Mouse (Mus musculus): ENCODE data around the gene Plekha1.

Plekha1 gene

GRCm38 (mm10) chr7:130865613-130866591 lies at the start of gene Plekha1:
Gene Plekha1 (plus strand): TSS chr7:130865756.
- DNase-seq (ENCODE audit: low spot score), result peak; percentile 99

- no peak for DNase-seq (ENCODE audit: low spot score)
Observed at GRCm38 (mm10) chr7:130816243-130816642, 49.3 kb upstream of the Plekha1 start.

DNA sequence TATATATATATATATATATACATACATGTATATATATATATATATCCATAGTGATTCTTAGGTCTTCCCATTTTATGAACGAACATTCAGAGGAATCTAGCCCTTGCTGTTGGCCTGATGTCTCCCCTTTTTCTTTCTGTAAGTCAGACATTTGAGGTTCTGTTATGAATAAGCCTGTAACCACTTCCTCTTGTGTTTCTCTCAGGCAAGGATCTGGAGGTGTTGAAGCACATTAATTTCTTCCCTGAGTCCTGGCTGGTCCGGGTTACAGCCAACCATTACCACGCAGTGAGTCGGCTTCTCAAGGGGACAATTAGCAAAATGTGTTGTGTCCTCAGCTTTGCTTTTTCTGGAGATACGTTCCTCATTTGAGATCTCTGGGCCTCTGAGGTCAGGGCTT lies 46.7 kb upstream of the Plekha1 start:
- no peak for DNase-seq (ENCODE audit: low spot score)

DNA sequence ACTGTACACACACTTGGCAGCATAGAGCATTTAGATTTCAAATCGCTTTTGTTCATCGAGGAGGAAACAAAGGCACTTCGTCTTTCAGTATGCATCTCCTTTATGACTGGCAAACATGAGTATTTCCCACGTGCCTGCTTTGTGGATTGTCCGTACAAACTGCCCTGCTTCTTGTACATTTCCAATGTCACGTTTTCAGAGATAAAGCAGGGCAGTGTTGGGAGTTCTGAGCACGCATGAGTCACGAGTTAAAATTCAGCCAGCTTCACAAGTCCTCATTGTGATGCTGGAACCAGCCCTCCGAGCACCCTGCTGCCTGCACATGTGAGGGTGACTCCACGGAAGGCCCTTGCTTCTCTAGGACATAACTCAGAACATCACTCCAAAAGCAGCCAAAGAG lies 45.9 kb upstream of the Plekha1 start:
- DNase-seq (ENCODE audit: low spot score), result peak; percentile 74

- DNase-seq (ENCODE audit: low spot score), result no peak
Observed at GRCm38 (mm10) chr7:130823992-130824391, 41.6 kb upstream of the Plekha1 start.

DNA sequence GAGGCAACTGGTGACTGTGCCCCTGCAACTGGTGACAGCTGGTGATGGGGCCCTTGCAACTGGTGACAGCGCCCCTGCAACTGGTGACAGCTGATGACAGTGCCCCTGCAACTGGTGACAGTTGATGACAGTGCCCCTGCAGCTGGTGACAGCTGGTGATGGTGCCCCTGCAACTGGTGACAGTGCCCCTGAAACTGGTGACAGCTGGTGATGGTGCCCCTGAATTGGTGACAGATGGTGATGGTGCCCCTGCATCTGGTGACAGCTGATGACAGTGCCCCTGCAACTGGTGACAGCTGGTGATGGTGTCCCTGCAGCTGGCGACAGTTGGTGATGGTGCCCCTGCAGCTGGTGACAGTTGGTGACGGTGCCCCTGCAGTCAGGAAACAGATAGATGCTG lies 39.2 kb upstream of the Plekha1 start:
- DNase-seq (ENCODE audit: low spot score), result no peak

GRCm38 (mm10) chr7:130827431-130827830 lies 38.1 kb upstream of the Plekha1 start:
- DNase-seq (ENCODE audit: low spot score), result peak; percentile 73

DNA sequence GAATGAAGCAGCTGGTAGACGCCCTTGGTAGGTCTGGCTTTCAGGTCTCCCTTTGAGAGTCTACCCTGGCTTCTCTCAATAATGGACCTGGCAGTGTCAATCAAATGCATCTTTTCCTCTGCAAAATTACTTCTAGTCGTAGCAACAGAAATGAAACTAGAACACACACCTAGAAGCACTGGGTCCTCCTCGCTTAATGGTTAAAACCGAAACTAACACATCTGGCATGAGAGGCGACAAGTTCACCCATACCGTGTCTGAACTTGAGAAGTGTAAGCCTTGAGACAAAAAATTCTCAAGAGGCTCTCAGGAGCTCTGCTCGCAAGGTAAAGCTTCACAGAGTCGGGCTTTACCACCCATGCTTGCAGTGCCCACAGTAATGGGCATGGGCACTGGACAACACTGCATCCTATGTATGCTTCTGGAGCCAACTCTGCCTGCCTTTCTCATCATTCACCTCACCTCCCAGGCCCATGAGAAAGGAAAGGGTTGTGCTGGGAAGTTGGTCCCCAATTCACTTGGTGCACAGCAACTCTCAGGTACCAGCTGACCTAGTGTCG lies 37.6 kb upstream of the Plekha1 start:
- DNase-seq (ENCODE audit: low spot score), result no peak

DNA sequence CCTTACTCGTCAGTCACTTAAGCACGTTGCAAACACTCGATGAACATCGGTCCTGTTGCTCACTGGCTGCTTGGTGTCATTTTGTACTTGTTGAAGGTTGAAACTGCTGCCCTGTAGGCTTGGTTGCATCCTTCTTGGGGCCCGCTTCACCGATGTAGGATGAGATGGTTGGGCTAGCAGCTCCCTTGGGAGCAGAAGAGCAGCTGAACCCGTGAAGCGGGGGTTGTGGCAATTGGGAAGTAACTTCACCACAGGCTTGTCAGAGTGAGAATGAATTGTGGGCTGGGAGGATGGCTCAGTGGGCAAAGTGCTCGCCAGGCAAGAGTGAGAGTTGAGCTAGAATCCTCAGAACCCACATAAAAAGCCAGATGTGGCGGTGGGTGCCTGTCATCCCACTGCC lies 37.1 kb upstream of the Plekha1 start:
- no peak for DNase-seq (ENCODE audit: low spot score)

GRCm38 (mm10) chr7:130831586-130831985 lies 34.0 kb upstream of the Plekha1 start:
- DNase-seq (ENCODE audit: low spot score), result no peak

DNA sequence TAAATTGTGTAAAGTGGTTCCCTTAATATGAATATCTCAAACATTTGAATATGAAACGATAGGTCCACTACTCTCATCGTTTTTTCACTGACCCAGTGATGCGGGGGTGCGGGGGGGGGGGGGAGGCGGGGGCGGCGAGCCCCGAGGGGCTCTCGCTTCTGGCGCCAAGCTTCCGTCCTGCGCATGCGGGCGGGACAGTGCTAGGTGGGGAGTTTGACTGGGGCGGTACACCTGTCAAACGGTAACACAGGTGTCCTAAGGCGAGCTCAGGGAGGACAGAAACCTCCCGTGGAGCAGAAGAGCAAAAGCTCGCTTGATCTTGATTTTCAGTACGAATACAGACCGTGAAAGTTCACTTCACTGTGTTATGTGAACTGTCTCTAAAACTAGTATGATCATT lies 31.3 kb upstream of the Plekha1 start:
- no peak for DNase-seq (ENCODE audit: low spot score)

GRCm38 (mm10) chr7:130834958-130835861 lies 30.3 kb upstream of the Plekha1 start:
- no peak for DNase-seq (ENCODE audit: low spot score)

- no peak for DNase-seq (ENCODE audit: low spot score)
Observed at GRCm38 (mm10) chr7:130836066-130836465, 29.5 kb upstream of the Plekha1 start.

- no peak for DNase-seq (ENCODE audit: low spot score)
Observed at GRCm38 (mm10) chr7:130837941-130838657, 27.5 kb upstream of the Plekha1 start.

GRCm38 (mm10) chr7:130838658-130839025 lies 26.9 kb upstream of the Plekha1 start:
- no peak for DNase-seq (ENCODE audit: low spot score)

DNA sequence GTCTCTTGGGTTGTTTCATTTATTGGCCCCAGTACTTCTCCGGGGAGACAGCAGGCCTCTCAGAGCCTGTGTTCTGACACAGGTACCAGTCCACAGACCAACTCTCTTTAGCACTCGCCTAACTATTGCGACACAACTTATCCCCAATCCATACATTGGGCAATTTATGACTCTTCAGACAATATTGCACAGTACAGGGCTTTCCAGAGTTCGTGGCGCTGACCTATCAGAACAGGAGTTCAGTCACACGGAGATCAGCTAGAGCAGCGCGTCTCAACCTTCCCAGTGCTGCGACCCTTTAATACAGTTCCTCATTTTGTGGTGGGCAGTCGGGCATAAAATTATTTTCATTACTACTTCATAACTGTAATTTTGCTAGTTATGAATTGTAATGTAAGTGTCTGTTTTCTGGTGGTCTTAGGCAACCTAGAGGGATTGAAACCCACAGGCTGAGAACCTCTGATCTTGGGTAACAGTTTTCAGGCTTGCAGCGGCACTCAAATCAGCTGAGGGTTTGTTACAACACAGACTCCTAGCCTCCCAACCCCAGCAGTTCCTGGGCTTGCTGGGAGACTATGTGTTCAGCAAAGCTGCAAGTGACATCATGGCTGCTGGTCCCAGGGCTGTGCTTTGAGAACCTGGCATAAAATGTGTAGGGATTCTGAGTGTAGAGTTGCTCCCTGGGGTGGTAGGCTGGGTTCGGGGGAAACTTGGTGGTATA lies 26.0 kb upstream of the Plekha1 start:
- DNase-seq (ENCODE audit: low spot score), result no peak

DNA sequence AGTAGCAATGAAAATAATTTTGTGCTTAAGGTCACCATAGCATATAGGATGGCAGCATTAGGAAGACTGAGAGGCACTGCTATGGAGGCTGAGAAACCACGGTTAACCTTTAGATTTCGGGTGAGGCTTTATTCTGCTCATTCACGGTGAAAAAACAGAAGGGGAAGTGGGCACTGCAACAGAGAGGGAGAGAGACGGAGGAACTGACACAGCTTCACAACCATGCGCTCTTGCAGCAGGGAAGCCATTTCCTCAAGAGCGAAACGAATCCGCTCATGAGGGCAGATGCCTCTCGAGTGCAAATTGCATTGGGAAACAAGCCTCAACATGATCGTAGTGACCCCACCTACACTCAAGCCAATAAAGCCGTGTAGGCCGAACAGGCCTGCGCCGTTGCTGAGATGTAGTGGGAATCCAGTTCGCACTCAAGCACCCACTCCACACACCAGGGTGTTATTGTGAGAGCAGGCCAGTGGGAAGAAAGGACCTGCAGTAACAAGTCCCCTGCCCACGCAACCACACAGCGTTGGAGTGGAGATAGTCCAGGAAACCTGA lies 18.3 kb upstream of the Plekha1 start:
- no peak for DNase-seq (ENCODE audit: low spot score)

DNA sequence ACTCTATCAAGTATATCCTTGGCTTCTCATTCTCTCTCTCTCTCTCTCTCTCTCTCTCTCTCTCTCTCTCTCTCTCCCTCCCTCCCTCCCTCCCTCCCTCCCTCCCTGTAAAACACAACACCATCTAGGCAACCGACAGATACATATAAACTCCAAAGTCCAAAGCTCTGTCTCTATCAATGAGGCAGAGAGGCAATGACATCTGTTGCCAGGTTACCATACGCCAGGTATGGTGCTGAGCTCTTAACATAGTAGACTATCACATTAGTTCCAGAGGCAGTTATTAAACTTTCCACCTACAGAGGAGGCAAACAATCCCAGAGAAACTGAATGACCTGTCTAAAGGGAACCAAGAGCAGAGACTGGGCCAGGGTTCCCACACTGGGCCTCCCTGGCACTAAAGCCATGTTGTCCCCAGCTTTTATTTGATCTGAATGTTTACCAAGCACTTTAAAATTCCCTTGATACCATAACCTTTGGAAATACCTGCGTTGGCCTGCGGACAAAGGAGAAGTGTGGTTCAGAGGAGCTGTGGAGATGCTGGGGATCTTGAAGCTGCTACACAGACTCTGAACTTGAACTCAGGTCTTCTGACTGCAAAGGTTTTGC lies 10.8 kb upstream of the Plekha1 start:
- no peak for DNase-seq (ENCODE audit: low spot score)

DNA sequence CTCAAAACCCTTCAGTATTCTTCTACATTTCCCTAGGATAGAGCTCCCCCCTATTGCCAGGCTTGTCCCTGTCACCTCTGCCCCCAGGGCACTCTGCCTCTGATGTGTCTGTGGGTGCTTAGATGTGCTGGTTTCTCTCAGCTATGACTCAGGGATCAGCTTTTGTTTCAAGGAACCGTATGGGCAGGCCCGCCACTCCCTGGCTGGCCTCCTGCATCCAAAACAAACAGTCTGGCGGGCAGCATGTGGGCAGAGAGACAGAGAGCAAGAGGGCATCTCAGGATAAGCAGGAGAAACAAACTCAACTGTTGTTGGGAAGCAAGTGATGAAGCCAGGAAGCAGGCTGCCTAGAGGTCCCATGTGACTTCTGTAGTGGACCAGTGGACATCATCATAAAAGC lies 9.9 kb upstream of the Plekha1 start:
- DNase-seq (ENCODE audit: low spot score), result no peak

GRCm38 (mm10) chr7:130857973-130858372 lies 7.6 kb upstream of the Plekha1 start:
- no peak for DNase-seq (ENCODE audit: low spot score)
